Mouse (Mus musculus) neural tube, embryonic 11.5 days (tissue): Measurements from ENCODE around the gene Susd5. TPM values are rescaled to one million over a fixed set of nuclear protein-coding genes. Genes with fewer than 3 reads are reported as not detected.
"Not testable (repeated sequence)": the region's sequence is repeated elsewhere in the genome, so short reads cannot be mapped to it uniquely, and the experiment has no call there.

ENCODE experiments used
- ATAC-seq: fragments of 200-750 bp; cut with Nextera tagmentation; 2 replicates; pipeline ENCODE4 v1.8.0; 2017; ENCODE audit warnings: moderate number of reproducible peaks, mild to moderate bottlenecking, moderate TSS enrichment, moderate library complexity; ENCODE audit not compliant: insufficient read depth, low FRiP score, low TSS enrichment
- DNase-seq: peaks from one replicate; pipeline ENCODE4 v3.0.0-alpha.2; 2015; ENCODE audit warnings: low spot score
- H3K27ac ChIP-seq: fragments of 300-500 bp; sonication (generic); 2 replicates; pipeline ENCODE4 v1.5.1; 2014; ENCODE audit warnings: low read depth, mild to moderate bottlenecking, low read length
- H3K27me3 ChIP-seq: fragments of 300-500 bp; sonication (generic); 2 replicates; pipeline ENCODE4 v1.6.1; 2014; ENCODE audit warnings: mild to moderate bottlenecking, low read length, mixed read lengths; ENCODE audit not compliant: control insufficient read depth, insufficient read depth
- H3K36me3 ChIP-seq: fragments of 300-500 bp; sonication (generic); 2 replicates; pipeline ENCODE4 v1.6.1; 2014; ENCODE audit warnings: mild to moderate bottlenecking, low read length, moderate library complexity, mixed read lengths; ENCODE audit not compliant: control insufficient read depth, insufficient read depth
- H3K4me1 ChIP-seq: fragments of 300-500 bp; sonication (generic); 2 replicates; pipeline ENCODE4 v1.6.1; 2014; ENCODE audit warnings: low read length, mixed read lengths; ENCODE audit not compliant: control insufficient read depth, insufficient read depth
- H3K4me2 ChIP-seq: fragments of 300-500 bp; sonication (generic); 2 replicates; pipeline ENCODE4 v1.6.1; 2014; ENCODE audit warnings: low read depth, mild to moderate bottlenecking, moderate library complexity
- H3K4me3 ChIP-seq: fragments of 300-500 bp; sonication (generic); 2 replicates; pipeline ENCODE4 v1.5.1; 2014; ENCODE audit warnings: low read depth, low read length
- H3K9ac ChIP-seq: fragments of 300-500 bp; sonication (generic); 2 replicates; pipeline ENCODE4 v1.6.1; 2014; ENCODE audit warnings: mild to moderate bottlenecking, low read length
- H3K9me3 ChIP-seq: fragments of 300-500 bp; sonication (generic); 2 replicates; pipeline ENCODE4 v1.6.1; 2016; ENCODE audit warnings: low read length; ENCODE audit not compliant: control insufficient read depth
- WGBS: fragments of 180-500 bp; shearing (Covaris S2); extraction: QIAGEN DNeasy Blood & Tissue Kit; methylation state at CpG from one replicate; pipeline ENCODE4 v1.1.7; 2014; 5-methylcytosine and 5-hydroxymethylcytosine counted together
- polyA plus RNA-seq: library from polyadenylated mRNA; unstranded; fragments of >200 nt; fragmentation: Nextera tagmentation; extraction: Ambion mirVana; gene quantifications from 2 replicates; pipeline ENCODE4 v1.2.1, GENCODE M21; 2014

Gene Susd5
- polyA plus RNA-seq, 1 experiment from 2014 or later: 0.78 TPM

DNA sequence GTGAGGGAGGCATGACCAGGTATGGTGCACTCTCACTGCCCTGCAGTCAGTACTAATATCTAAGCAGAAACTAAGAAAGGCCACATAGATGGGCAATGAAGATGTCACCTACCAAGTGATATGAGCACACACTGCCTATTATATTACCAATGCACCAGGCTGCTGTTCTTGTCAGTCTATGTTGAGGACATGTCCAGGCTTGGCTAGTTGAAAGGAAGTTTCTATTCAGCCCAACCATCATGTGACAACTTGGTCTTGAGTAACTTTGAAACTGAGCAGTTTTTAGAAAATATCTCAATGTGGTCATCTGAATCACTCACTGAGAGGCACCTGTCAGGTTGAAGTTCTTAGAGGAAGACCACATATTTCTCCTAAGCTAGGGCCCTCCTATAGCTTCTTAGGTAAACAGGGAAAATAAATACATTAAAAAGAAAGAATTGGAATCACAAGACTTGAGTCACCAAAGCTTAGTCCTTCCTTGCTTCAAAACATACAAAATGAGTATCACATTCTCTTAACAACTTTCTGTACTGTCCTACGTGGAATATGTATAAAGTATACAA is 72.4 kb downstream of the Susd5 start:
- not testable (repeated sequence) for H3K36me3 ChIP-seq, H3K4me3 ChIP-seq, H3K27me3 ChIP-seq, H3K4me2 ChIP-seq, H3K4me1 ChIP-seq, H3K9me3 ChIP-seq, H3K9ac ChIP-seq, ATAC-seq, H3K27ac ChIP-seq, DNase-seq
- WGBS: 77% methylated on average over 1 of the region's 1 CpGs

Other genes with a start within 250 kb of the Susd5 start
- 50.1 and 52.9 TPM in 2 replicates for gene Ubp1, start 126.2 kb upstream of the Susd5 start, polyA plus RNA-seq
- gene Fbxl2, start 10.9 kb upstream of the Susd5 start, polyA plus RNA-seq: 6.9 and 9.0 TPM in 2 replicates